Mouse (Mus musculus): Measurements from ENCODE around the gene Tlr2.

The Tlr2 gene

DNA sequence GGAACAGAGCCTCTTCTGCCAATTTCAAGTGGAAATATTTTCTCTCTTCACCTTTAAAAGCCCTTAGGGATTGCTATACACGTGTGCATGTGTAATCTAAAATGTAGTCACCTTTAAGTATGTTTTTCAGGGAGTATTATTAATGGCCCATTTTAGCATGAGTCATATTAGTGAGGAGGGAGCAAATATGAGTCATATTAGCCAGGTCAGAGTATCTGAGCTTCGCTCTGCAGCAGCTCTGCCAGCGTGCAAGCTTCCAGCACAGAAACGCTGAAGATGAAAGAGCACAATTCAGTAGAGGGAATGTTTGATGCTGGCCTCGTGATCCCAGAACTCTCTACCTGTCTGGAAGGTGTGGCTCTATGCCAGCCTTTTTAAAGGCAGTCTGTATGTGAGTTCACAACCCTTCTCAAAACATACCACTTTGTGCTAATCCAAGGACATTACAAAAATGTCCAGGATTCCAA lies 13.4 kb downstream of the Tlr2 start:
- no peak for DNase-seq (ENCODE audit: low spot score in 2 of 2)

DNA sequence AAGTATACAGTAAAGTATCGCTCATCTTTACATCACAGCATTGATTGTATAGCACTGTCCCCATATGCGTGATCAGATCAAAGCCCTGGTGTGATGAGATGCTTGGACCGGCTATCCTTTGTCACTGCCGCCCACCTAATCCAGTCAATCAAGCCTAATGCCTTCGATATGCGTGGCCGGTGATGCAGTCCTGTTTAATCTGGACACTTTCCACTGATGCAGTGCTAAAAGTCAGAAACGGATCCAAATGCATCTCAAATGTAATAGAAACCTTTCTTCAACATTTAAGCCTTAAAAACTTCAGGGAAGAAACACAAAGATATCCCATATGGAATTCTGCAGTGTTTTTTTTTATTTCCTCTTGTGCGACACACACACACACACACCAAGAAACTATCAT lies 13.9 kb downstream of the Tlr2 start:
- DNase-seq (ENCODE audit: low spot score in 2 of 2): no peak

DNA sequence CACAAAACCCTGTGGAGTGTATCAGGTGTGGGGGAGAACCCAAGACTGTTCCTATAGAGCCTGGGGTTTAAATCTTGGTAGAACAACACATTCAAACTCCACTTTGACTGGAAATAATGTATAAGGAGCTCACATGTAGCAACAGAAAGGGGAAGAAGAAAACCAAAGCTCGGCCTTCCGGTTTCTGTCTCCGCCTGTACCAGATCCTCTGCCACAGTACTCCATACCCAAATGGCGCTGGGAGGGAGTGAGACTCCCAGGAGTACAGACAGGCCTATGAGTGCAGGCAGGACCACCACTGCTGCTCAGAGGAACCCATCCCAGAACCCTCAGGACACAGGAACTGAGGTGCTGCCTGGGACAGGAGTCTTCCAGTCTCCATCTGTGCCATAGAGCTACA lies 17.8 kb downstream of the Tlr2 start:
- DNase-seq (ENCODE audit: low spot score in 2 of 2): no peak

DNA sequence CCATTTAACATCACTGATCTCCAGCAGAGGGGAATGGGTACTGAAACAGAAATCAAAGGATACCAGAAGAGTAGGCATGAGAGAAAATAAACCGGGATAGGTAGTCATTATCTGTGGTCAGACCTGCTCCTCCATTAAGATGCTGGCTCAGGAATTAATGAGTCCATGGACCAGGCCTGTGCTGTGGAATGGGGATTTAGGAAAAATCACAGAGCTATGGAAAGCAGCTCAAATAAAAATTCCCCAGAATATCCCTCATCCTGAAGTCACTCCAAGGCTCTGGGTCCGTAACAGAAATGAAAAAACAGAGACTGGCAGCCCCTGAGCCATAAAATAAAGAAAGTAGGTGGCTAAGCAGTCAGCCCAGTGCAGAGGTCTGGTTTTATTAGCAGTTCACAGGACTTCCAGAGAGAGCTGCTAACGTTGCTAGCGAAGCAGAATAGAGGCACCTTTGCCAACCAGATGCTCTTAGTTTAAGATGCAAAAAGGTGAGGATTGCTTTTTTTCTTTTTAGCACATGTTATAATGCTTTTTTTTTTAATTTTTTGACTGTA lies 25.1 kb downstream of the Tlr2 start:
- no peak for DNase-seq (ENCODE audit: low spot score in 2 of 2)

DNA sequence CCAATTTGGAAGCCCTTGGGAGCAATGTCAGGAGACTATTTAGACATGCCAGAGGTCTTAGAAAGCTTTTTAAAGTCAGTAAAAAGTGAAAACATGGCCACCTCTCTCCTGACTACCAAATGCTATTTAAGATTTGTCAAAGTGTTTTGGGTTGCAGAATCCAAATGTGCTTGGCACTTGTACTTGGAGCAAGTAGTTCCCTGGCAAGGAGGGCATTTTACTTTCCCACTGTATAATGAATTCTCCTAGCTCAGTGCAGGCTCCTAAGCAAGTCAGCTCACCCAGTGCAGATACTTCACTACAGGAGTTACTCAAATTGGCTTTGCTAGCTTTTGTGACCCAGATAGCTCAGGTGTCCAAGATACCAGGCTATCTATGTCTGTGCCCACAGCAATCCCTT lies 28.7 kb downstream of the Tlr2 start:
- DNase-seq (ENCODE audit: low spot score in 2 of 2): no peak

DNA sequence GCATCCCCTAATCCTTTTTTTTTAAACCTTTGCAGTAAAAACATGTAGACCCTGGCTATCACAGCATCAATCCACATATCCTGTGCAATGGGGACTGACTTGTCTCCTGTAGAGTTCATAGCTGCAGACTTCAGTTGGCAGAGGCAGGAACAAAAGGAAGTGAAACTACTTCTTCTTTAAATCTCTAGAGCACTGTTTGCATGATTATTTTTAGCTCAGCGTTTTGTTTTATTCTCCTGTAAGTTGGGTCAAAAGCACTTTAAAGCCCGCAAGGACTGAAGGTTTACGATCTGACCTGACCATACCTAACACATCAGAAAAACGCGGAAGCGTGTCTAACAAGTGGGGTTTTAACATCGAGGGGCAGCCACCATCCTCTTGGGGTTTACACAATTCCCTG lies 29.6 kb downstream of the Tlr2 start:
- peak; percentile 44 to 69 for DNase-seq (ENCODE audit: low spot score in 2 of 2)

DNA sequence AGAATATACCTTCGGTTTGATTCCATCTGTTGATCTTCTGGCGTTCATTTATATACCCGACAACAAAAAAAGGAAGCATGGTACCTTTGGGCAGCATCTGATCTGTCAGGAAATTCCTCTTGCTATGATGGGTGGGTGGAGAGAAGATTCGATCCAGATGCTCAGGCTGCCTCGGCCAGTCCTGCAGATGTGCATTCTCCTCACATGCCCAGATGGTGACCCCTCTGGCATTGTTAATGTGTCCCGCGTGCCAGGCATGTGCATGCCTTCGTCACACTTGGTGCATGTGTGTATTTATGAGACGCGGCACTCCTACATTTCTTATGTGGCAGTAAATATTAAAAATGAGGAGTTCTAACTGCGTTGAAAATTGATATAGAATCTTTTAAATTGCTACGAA lies 33.1 kb downstream of the Tlr2 start:
- no peak for DNase-seq (ENCODE audit: low spot score in 2 of 2)

DNA sequence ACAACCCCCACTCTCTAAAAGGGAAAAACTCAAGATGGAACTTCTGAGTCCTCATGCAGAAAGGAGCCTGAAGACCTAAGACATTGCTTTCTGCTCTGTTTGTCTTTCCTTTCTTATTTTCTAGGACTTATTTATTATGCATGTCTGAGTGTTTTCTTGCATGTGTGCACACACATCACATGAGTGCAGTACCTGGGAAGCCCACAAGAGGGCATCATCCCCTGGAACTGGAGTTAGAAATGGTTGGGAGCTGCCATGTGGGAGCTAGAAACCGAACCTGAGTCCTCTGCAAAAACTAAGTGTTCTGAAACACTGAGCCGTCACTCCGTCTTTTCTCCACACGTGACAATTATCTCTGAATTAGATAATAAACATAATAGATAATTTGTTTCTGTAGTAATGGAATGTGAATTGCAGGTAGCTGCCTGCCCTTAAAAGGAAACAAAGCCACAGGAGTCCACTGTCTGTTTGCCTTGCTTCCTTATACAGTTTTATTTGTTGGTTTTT lies 39.9 kb downstream of the Tlr2 start:
- no peak for DNase-seq (ENCODE audit: low spot score in 2 of 2)

DNA sequence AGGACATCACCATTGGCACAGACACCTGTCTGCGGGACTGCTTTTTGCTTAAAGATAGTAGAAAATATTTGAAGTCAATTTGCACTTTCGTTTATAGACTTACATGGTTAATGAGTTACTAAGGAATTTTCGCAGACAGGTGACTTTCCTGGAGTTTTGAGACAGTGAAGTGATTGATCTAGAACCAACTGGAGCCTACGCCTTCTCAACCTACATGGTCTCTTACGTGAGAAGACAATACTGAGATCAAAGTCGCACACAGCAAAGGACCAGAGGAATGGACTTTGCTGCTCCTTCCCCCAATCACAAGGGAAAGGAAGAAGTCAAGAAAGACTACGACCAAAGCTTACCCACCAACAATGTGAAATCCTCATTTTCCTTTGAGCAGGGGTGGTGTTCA lies 42.1 kb downstream of the Tlr2 start:
- no peak for DNase-seq (ENCODE audit: low spot score in 2 of 2)

DNA sequence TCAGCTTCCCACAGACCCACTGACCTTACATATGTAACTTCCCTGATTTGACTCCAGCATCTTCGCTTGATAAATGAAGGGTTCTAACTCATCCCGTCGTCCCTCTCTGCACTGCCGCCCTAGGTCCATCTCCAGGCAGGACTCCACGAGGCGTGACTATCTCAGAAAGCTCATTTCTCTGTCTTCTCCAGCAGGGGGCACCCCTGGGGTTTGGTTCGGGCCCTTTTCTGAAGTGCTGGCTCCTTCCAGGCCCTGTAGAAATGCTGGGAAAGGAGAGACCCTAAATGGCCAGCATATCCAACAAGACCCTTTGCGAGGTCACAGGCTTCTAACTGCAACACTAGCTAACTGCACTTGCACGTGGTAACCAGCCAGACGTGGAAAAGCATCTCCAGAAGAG lies 43.7 kb downstream of the Tlr2 start:
- peak; percentile 53 to 61 for DNase-seq (ENCODE audit: low spot score in 2 of 2)

DNA sequence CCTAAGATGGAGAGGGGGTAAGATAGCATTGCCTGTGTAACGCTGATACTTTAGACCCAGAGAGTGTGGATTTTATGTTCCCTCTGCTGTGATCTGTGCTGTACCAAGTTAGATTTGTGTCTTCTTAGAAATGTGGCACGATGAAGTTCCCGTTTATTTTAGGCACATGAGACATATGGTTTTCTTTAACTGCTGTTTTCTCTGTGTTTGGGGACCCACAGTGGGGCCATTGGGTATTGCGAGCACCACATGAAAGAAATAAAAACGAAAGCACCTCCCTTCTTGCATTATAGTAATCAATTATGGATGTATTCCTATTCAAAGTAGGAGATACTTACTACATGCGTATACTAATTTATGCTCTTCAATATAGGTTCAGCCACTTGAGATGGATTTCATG lies 44.5 kb downstream of the Tlr2 start:
- DNase-seq (ENCODE audit: low spot score in 2 of 2): no peak

DNA sequence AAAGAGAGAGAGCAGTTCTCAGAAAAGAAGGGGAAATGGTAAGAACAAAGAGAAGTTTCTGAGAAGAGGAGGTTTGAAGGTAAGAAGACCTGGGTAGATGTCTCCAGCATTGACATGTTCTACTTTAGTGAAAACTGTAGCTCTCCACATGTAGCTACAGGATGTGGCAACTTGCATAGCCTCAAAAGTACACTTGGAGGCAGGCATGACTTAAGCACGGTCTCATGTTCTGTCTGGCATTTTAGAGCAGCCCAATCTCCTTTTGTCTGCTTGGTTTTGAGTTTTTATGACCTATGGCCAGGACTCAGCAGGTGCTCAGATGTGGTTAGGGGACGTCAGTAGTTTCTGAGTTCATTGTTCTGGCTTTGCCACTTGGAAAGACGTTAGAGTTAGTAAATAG lies 50.1 kb downstream of the Tlr2 start:
- no peak for DNase-seq (ENCODE audit: low spot score in 2 of 2)

DNA sequence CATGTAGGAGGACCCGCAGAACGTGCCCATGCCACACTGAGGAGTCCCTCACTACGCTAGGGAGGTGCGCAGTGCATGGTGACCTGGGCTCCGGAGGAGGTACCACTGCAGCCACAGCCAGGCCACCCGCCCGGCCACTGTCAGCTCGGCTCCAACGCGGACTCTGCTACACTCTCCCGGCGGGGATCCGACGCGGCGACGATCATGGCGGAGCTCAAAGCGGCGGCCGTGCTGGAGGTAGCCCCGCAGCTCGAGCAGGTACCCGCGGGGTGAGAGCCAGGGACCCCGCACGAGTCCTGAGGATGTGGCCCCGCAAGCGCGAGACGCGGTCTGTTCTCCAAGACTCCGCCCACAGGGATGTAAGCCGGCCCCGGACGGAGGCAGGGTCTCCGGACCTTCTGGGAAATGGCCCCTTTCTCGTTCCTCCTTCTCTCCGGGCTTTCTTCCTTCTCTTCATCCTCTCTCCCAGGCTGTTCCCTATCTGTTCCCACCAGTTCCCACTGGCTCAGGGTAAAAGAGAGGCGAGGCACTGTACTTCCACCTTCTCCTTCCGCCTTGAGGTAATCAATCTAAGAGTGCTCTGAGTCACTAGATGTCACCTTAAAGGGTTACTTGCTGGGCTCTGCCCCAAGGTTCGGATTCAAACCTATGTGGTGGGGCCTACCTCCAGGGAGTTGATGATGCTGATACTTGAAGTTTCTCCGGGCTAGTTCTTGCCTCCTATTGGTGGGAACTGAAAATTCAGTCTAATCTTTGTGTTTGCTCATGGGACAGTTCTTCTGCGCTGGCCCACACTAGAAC lies 51.7 kb downstream of the Tlr2 start:
- DNase-seq (ENCODE audit: low spot score in 2 of 2): no peak

DNA sequence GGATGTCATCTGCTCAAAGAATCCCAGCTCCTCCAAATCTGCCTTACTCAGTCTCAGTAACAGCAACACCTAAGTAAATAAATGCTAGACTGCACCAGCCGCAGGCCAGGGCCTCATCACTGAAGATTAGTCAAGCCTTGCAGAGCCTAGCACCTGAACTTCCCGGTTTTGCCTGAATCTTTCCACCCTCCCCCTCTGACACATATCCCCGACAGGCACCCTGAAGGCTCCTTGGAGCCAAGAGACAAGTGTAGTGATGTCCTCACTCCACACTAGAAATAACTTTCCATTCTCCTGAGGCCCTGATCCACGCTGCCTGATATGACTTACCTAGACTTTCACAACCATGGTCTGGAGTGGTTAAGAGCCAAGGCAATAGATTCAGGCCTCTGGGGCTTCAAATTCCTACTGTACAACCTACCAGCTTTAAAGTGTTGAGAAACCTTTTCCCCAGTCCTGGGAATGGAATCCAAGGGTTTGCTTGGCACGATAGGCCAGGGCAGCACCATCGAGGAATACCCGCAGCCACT lies 53.7 kb downstream of the Tlr2 start:
- DNase-seq (ENCODE audit: low spot score in 2 of 2): no peak

DNA sequence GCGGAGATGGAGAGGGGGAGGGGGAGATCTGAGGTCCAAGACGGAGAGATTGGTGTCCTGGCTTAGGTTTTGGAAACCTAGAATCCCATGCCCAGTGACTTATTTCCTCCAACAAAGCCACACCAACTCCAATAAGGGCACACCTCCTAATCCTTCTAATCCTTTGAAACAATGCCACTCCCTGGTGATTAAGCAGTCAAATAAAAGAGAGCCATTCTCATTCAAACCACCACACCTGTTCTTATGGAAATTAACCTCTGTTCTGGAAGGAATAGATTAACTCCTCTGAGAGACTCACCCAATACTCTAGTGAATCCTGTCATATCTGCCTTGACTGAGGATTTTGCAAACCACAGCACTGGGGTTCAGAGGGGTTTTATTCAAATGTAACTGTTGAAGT lies 54.5 kb downstream of the Tlr2 start:
- DNase-seq (ENCODE audit: low spot score in 2 of 2): no peak

Data from spleen, postnatal 36 days (tissue).